Comparison of ENCODE assay signal across 25 mouse cellular contexts in genomic region chr10:61219318-61219717, GRCm38 (mm10). TPM values are rescaled to one million over a fixed set of nuclear protein-coding genes. Genes with fewer than 3 reads are reported as not detected.
DNase-seq lines count a peak whose midpoint lies in the region; ATAC-seq and TF ChIP-seq lines count a peak whose summit lies in the region.
"Had no signal": no experiment of that assay in that cellular context is flagged by ENCODE, and none has a peak within 500 bp of the region (broad histone marks: within the 10 kb centered on the region; RNA-seq: fewer than 3 reads in every experiment).

No protein-coding gene starts in this region.

- 92% methylated on average over 4 of the region's 4 CpGs for WGBS in midbrain, postnatal 0 days
- WGBS in midbrain, embryonic 15.5 days = 89% methylated on average over 4 of the region's 4 CpGs
- 90% methylated on average over 4 of the region's 4 CpGs for WGBS in heart, embryonic 10.5 days

- DNase-seq in layer of hippocampus, adult 2 months (ENCODE audit: low spot score in 2 of 2) = no peak
- no peak for DNase-seq in layer of hippocampus, adult 9-11 months
- no peak for DNase-seq in midbrain, postnatal 0 days (ENCODE audit: low spot score)
- DNase-seq in ES-CJ7 (ENCODE audit: low read depth, low spot score) = peak; percentile 48
- no peak for DNase-seq in heart, embryonic 10.5 days (ENCODE audit: low spot score)
- DNase-seq in frontal cortex, adult 2 months (ENCODE audit: extremely low spot score in 1 of 2, low spot score in 1 of 2) = no peak
- DNase-seq: adrenal gland, adult 8-10 months; cerebellum, adult 18-20 months; cerebellum, postnatal 14 days; kidney, adult 11 months; kidney, postnatal 10 days; right cerebral cortex, postnatal 14 days; thymus, postnatal 14 days had no signal

- no peak overlapping the region for H3K27ac ChIP-seq in layer of hippocampus, adult 2 months
- H3K27ac ChIP-seq in midbrain, postnatal 0 days (ENCODE audit: low read depth, low read length) = no peak overlapping the region
- H3K27ac ChIP-seq in midbrain, embryonic 15.5 days = no peak overlapping the region
- no peak overlapping the region for H3K27ac ChIP-seq in heart, embryonic 10.5 days
- H3K27ac ChIP-seq: embryonic facial prominence, embryonic 12.5 days; midbrain, embryonic 12.5 days; neural tube, embryonic 12.5 days had no signal

- H3K9ac ChIP-seq in midbrain, postnatal 0 days (replicated peaks; ENCODE audit: low read length, poor library complexity, severe bottlenecking) = no peak overlapping the region
- H3K9ac ChIP-seq in midbrain, embryonic 15.5 days = no peak overlapping the region
- H3K9ac ChIP-seq: embryonic facial prominence, embryonic 12.5 days; midbrain, embryonic 12.5 days; neural tube, embryonic 12.5 days had no signal

- TF ChIP-seq CTCF in layer of hippocampus, adult 2 months (conservative IDR thresholded peaks at IDR 0.05) = 0 out of 2 replicates have a peak, but pooled peaks have one; percentile 17
- TF ChIP-seq CTCF in midbrain, postnatal 0 days (IDR thresholded peaks at IDR 0.05) = peak; percentile 25; the same call in 1 of the 2 replicates

- no peak for ATAC-seq in midbrain, postnatal 0 days (ENCODE audit: low FRiP score)
- no peak for ATAC-seq in midbrain, embryonic 15.5 days (replicated peaks)

- H3K4me3 ChIP-seq in layer of hippocampus, adult 2 months = no peak overlapping the region
- H3K4me3 ChIP-seq in midbrain, postnatal 0 days (ENCODE audit: low read depth, low read length) = no peak overlapping the region
- no peak overlapping the region for H3K4me3 ChIP-seq in midbrain, embryonic 15.5 days
- H3K4me3 ChIP-seq in heart, embryonic 10.5 days = no peak overlapping the region
- H3K4me3 ChIP-seq: embryonic facial prominence, embryonic 12.5 days; midbrain, embryonic 12.5 days; neural tube, embryonic 12.5 days had no signal

- H3K4me2 ChIP-seq in midbrain, postnatal 0 days (ENCODE audit: low read depth, low read length, poor library complexity, severe bottlenecking) = no peak overlapping the region
- H3K4me2 ChIP-seq in midbrain, embryonic 15.5 days = no peak overlapping the region
- H3K4me2 ChIP-seq: embryonic facial prominence, embryonic 12.5 days; heart, embryonic 11.5 days; midbrain, embryonic 12.5 days; neural tube, embryonic 12.5 days had no signal

- no peaks in the 10 kb centered on the region for H3K27me3 ChIP-seq in midbrain, postnatal 0 days (ENCODE audit: insufficient read depth, low read length)
- H3K27me3 ChIP-seq in midbrain, embryonic 15.5 days (replicated peaks) = no peaks in the 10 kb centered on the region
- H3K27me3 ChIP-seq in heart, embryonic 10.5 days (ENCODE audit: insufficient read depth, poor library complexity, severe bottlenecking) = peaks cover 11% of the 10 kb centered on the region; the same call in 1 of the 2 replicates
- H3K27me3 ChIP-seq: embryonic facial prominence, embryonic 12.5 days; midbrain, embryonic 12.5 days; neural tube, embryonic 12.5 days had no signal

- no peaks in the 10 kb centered on the region for H3K4me1 ChIP-seq in midbrain, postnatal 0 days (ENCODE audit: insufficient read depth, low read length)
- no peaks in the 10 kb centered on the region for H3K4me1 ChIP-seq in midbrain, embryonic 15.5 days
- H3K4me1 ChIP-seq in heart, embryonic 10.5 days = peaks cover 3% of the 10 kb centered on the region
- H3K4me1 ChIP-seq: embryonic facial prominence, embryonic 12.5 days; midbrain, embryonic 12.5 days; neural tube, embryonic 12.5 days had no signal

- no peaks in the 10 kb centered on the region for H3K36me3 ChIP-seq in midbrain, postnatal 0 days (ENCODE audit: insufficient read depth, low read length)
- H3K36me3 ChIP-seq in midbrain, embryonic 15.5 days (replicated peaks) = no peaks in the 10 kb centered on the region
- H3K36me3 ChIP-seq in heart, embryonic 10.5 days = no peaks in the 10 kb centered on the region
- H3K36me3 ChIP-seq: embryonic facial prominence, embryonic 12.5 days; midbrain, embryonic 12.5 days; neural tube, embryonic 12.5 days had no signal

- H3K9me3 ChIP-seq in midbrain, postnatal 0 days (ENCODE audit: low read length) = no peaks in the 10 kb centered on the region
- H3K9me3 ChIP-seq in midbrain, embryonic 15.5 days = no peaks in the 10 kb centered on the region
- H3K9me3 ChIP-seq in heart, embryonic 10.5 days = 0 out of 2 replicates have a peak, but pooled peaks cover 6% of the 10 kb centered on the region
- H3K9me3 ChIP-seq: midbrain, embryonic 12.5 days had no signal

RNA-seq across cellular contexts. Expression of gene Tbata, which starts 47.6 kb away (rescaled TPM):
- total RNA-seq in layer of hippocampus, adult 2 months (2021) = 10 to 100 TPM in 1 of 2 experiments, 1 to 10 TPM in 1; 8.5 to 10.6 TPM
- total RNA-seq in midbrain, postnatal 0 days (2014; rRNA removed) = 0.11 TPM in 1 of 2 replicates, not detected in the other
- polyA plus RNA-seq in midbrain, postnatal 0 days (2015; fragmentation: Nextera tagmentation; extraction: Ambion mirVana) = 0.11 TPM in 1 of 2 replicates, not detected in the other
- polyA plus RNA-seq in midbrain, embryonic 15.5 days (2015; fragmentation: Nextera tagmentation; extraction: Ambion mirVana) = not detected in 2 replicates
- polyA plus RNA-seq in heart, embryonic 10.5 days (2016; fragmentation: Nextera tagmentation; extraction: Ambion mirVana) = not detected in 2 replicates
- polyA plus RNA-seq in frontal cortex, adult 2 months (2012; rRNA removed) = 3.9 and 4.7 TPM in 2 replicates
- total RNA-seq: adrenal gland, adult 8-10 months; ES-E14; gastrocnemius, adult 18-20 months; liver, adult 2 months; megakaryocyte, adult 5-6 weeks had no signal
- polyA plus RNA-seq: C2C12; embryonic facial prominence, embryonic 12.5 days; forebrain, embryonic 11.5 days; heart, embryonic 11.5 days; limb, embryonic 11.5 days; liver, adult 2 months; midbrain, embryonic 12.5 days had no signal

RNA-seq across cellular contexts. Expression of gene Adamts14, which starts 53.9 kb away (rescaled TPM):
- 1 to 10 TPM in 1 of 2 experiments, under 1 TPM in 1; 0.92 to 1.5 TPM for total RNA-seq in layer of hippocampus, adult 2 months (2021)
- total RNA-seq in midbrain, postnatal 0 days (2014; rRNA removed) = 1.1 and 1.6 TPM in 2 replicates
- polyA plus RNA-seq in midbrain, postnatal 0 days (2015; fragmentation: Nextera tagmentation; extraction: Ambion mirVana) = 0.27 and 0.31 TPM in 2 replicates
- polyA plus RNA-seq in midbrain, embryonic 15.5 days (2015; fragmentation: Nextera tagmentation; extraction: Ambion mirVana) = 0.36 and 0.43 TPM in 2 replicates
- polyA plus RNA-seq in heart, embryonic 10.5 days (2016; fragmentation: Nextera tagmentation; extraction: Ambion mirVana) = 0.74 and 0.90 TPM in 2 replicates
- polyA plus RNA-seq in frontal cortex, adult 2 months (2012; rRNA removed) = 0.38 and 0.50 TPM in 2 replicates
